Mouse (Mus musculus) CD4-positive, CD25-positive, alpha-beta regulatory T cell (primary cell): ENCODE measurements around the gene Fam102a. TPM values are rescaled to one million over a fixed set of nuclear protein-coding genes. Genes with fewer than 3 reads are reported as not detected.

Source experiments
- polyA plus RNA-seq: library from polyadenylated mRNA; unstranded; fragments of 100-300 nt; shearing (Covaris generic); gene quantifications from one replicate; pipeline ENCODE4 v1.2.1, GENCODE M21; 2017

Gene Fam102a
- 139 TPM for polyA plus RNA-seq

DNA sequence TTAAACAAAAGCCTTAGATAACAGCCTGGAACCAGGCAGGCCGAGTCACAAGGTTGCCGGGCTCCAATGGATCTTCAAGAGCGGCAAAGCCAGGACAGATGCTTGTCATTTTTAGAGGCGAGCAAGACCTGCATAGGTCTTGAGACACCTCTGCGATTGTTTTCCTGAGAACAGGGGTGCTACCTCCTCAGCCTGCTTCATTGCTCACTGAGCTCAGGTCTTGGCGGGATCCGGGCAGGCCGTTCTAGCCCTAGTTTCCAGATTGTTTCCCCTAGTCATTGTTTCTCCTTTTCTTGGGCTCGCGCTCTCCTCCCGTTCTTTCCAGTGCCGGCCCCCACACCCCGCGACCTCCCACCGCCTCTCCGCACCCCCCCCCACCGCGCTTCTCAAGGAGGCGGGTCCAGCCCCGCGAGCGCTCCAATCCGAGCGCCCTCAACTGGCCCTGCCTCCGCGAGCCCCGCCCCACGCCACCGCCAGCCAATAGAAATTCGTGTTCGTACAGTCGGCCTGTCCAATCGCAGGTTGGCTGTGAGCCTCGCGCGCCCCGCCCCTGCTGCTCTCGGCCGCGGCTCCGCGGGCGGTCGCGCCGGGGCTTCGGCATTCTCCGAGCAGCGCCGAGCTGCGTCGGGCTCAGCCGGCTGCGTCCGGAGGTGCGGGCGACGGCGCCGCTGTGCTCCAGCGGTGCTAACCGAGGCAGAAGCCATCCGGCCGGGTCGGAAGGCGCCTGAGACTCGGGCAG is at the start of gene Fam102a:
Fam102a (plus strand) TSS at position 600 of the 739 bp plus-strand sequence.

DNA sequence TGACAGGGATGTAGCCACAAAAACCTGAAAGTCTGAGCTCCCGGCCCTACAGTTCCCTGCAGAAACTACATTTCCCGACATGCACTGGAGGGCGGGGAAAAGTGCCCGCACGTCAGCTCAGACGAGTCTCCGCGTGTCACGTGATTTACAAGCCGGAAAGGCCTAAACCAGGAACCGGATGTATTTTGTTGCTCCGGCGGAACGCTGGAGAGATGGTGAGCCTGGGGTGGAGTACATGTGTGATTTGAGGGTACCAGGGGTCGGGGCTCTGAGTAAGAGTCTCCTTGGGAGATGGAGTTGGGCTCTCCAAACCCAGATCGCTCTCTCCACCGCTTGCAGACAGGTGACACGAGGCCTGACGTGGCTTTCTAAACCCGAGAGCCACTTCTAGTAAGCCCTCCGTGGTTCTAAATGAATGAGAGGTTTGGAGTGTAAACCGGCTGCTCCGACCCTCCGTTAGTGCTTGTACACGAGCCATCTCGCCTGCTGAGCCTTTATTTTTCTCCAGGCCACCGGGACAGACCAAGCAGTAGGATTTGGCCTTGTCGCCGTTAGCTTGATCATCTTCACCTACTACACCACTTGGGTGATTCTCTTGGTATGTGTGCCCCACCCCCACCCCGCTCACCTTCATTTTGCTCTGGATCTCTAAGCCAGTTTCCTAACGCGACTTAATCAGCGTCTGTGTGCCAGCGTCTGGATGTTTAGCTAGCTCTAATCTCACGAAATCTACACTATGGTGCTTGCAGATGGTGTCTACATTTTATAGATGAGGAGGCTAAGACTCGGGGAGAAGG is 35.8 kb downstream of the Fam102a start, which contains the start of gene Dpm2:
Dpm2 (plus strand) TSS at position 161 of the 797 bp plus-strand sequence.

DNA sequence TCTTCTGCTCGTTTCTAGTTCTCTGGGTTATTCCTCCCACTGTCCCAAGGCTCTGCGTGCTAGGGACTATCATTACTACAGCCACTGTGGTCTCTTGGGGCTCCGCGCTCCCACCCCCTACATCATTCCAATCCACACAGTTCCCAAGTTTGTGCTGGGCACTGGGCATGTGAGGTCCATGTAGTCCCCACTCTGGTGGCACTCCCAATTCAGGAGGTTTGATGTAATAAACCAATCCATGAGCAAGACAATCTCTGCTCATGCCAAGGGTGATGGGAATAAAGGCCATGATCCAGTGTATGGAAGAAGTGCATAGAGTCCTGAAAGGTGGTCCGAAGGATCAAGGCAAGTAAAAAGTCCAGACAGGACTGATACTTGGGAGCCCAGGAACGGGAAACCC is 39.4 kb downstream of the Fam102a start, which contains the start of gene Pip5kl1:
Pip5kl1 (plus strand) TSS at position 301 of the 400 bp plus-strand sequence.

DNA sequence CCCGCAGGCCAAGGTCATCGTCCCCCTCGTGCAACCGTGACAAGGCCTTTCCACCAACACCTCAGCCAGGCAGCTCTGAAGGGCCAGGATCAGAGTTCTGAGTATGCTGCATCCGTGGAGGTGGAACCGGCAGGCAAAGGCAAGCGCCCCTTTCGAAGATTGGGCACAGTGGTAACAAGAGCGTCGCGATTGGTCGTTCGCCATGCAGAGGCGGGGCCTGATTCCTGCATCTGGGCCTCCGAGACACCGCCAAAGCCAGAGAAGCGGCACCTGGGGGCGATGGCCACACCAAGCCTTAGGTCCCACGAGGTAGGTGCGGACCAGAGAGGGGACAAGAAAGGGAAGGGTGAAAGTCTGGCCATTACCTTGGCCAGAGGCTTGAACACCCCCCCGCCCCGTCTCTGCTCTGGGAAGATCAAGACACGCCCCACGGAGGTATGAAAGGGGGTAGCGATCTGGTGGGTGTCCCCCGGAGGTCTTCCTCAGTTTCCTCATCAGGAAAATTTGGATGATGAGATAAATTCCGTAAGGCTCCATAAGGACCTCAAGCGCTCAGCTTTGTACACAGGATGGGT is 40.5 kb downstream of the Fam102a start, which contains the start of gene 9430097D07Rik:
9430097D07Rik (minus strand) TSS at position 99 of the 575 bp plus-strand sequence.

DNA sequence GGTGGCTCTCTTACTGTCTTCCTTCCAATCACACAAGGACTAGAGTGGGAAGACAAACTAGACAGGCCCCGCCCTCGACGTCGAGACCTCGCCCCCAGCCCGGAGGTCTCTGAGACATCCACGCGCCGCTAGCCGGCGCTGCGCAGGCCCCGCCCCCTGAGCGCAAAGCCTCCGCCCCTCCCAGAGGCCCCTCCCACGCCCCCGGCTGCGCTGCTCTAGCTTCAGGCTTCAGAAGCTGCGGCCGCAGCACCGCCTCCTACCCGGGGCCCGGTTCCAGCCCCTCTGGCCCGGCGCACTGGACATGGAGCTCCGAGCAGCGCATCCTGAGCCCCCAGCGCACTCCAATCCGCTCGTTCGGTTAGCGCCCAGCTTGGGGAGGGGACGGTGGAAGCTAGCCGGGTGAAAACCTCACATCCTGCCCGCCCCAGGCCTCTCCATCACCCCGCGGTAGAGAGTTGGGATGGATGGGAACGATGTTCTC is 51.8 kb downstream of the Fam102a start, which contains the start of gene St6galnac4:
St6galnac4 (plus strand) TSS at position 225 of the 481 bp plus-strand sequence.

DNA sequence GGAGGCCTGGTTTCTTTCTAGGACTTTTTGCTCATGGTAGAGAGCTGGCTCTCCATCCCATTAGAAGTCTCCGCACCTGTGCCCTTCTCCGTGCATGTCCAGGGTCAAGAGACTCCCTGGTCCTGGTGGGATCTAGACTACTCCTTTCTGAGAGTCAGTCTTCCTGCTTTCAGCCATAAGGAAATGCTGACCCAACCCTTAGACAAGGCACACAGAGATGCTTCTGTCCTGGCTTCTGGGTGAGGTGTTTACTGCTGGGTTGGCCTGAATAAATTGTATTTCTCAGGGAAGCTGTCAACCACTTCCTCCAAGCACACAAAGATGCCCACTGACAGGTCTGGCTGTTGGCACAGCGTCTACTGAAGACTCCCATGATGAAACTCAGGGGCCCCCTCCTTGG is 64.3 kb downstream of the Fam102a start, which contains the start of gene St6galnac6:
St6galnac6 (plus strand) TSS at position 301 of the 400 bp plus-strand sequence.

Other genes with a start within 250 kb of the Fam102a start
- 36.6 TPM for gene Golga2, start 247.9 kb upstream of the Fam102a start, polyA plus RNA-seq
- gene Swi5, start 247.3 kb upstream of the Fam102a start, polyA plus RNA-seq = 256 TPM
- 125 TPM for gene Ciz1, start 183.0 kb upstream of the Fam102a start, polyA plus RNA-seq
- gene Dnm1, start 182.0 kb upstream of the Fam102a start, polyA plus RNA-seq = not detected
- 70.6 TPM for gene 1110008P14Rik, start 153.4 kb upstream of the Fam102a start, polyA plus RNA-seq
- gene Lcn2, start 147.1 kb upstream of the Fam102a start, polyA plus RNA-seq = not detected
- 23.8 TPM for gene Ptges2, start 139.4 kb upstream of the Fam102a start, polyA plus RNA-seq
- 8.7 TPM for gene Naif1, start 84.9 kb upstream of the Fam102a start, polyA plus RNA-seq
- gene Slc25a25, start 83.9 kb upstream of the Fam102a start, polyA plus RNA-seq = 26.7 TPM
- gene Dpm2, start 35.5 kb downstream of the Fam102a start, polyA plus RNA-seq = 139 TPM
- gene Pip5kl1, start 39.5 kb downstream of the Fam102a start, polyA plus RNA-seq = 0.36 TPM
- 0.12 TPM for gene 9430097D07Rik, start 40.4 kb downstream of the Fam102a start, polyA plus RNA-seq
- 43.7 TPM for gene St6galnac4, start 51.8 kb downstream of the Fam102a start, polyA plus RNA-seq
- 5.1 TPM for gene St6galnac6, start 64.4 kb downstream of the Fam102a start, polyA plus RNA-seq
- gene Ak1, start 86.4 kb downstream of the Fam102a start, polyA plus RNA-seq = not detected
- gene Eng, start 111.3 kb downstream of the Fam102a start, polyA plus RNA-seq = 0.19 TPM
- 25.7 TPM for gene Fpgs, start 168.8 kb downstream of the Fam102a start, polyA plus RNA-seq
- gene Cdk9, start 177.7 kb downstream of the Fam102a start, polyA plus RNA-seq = 177 TPM
- gene Sh2d3c, start 185.7 kb downstream of the Fam102a start, polyA plus RNA-seq = 116 TPM
- gene 6330409D20Rik, start 205.7 kb downstream of the Fam102a start, polyA plus RNA-seq = 0.85 TPM
- 76.5 TPM for gene Tor2a, start 221.9 kb downstream of the Fam102a start, polyA plus RNA-seq
- gene Ttc16, start 240.3 kb downstream of the Fam102a start, polyA plus RNA-seq = 0.48 TPM
- gene Ptrh1, start 240.5 kb downstream of the Fam102a start, polyA plus RNA-seq = 4.9 TPM
- 0.22 TPM for gene Cfap157, start 249.1 kb downstream of the Fam102a start, polyA plus RNA-seq